Mouse (Mus musculus) liver, postnatal 0 days (tissue): ENCODE data around the gene Slit2.

ENCODE experiments used
- CTCF ChIP-seq: sonication (generic); IDR thresholded peaks from 2 replicates; pipeline ENCODE4 v1.5.1; 2016; ENCODE audit warnings: antibody characterized with exemption, low read depth
- EP300 ChIP-seq: IDR thresholded peaks from 2 replicates; pipeline ENCODE4 v1.6.1; 2016; ENCODE audit warnings: antibody characterized with exemption, low read depth, mild to moderate bottlenecking

- TF ChIP-seq CTCF, result 0 out of 2 replicates have a peak, but pooled peaks have one; percentile 11
- TF ChIP-seq EP300, result no peak
These were observed 2.5 kb upstream of the Slit2 start for GRCm38 (mm10) chr5:47980459-47980858.
